Mouse (Mus musculus): ENCODE measurements around the gene Crybg2.

Gene Crybg2

GRCm38 (mm10) chr4:134058166-134058715 lies 2.4 kb upstream of the Crybg2 start:
- no peak for DNase-seq (ENCODE audit: low spot score in 2 of 2)

GRCm38 (mm10) chr4:134058908-134059307 lies 1.7 kb upstream of the Crybg2 start:
- DNase-seq (ENCODE audit: low spot score in 2 of 2) = no peak

- no peak for DNase-seq (ENCODE audit: low spot score in 2 of 2)
Measured at GRCm38 (mm10) chr4:134061166-134061830, 683 bp downstream of the Crybg2 start.

- no peak for DNase-seq (ENCODE audit: low spot score in 2 of 2)
Measured at GRCm38 (mm10) chr4:134061944-134062446, 1.4 kb downstream of the Crybg2 start.

GRCm38 (mm10) chr4:134062561-134062960 lies 1.9 kb downstream of the Crybg2 start:
- no peak for DNase-seq (ENCODE audit: low spot score in 2 of 2)

- DNase-seq (ENCODE audit: low spot score in 2 of 2) = no peak
Measured at GRCm38 (mm10) chr4:134065431-134066004, 4.9 kb downstream of the Crybg2 start.

- no peak for DNase-seq (ENCODE audit: low spot score in 2 of 2)
Measured at GRCm38 (mm10) chr4:134067383-134067782, 6.8 kb downstream of the Crybg2 start.

- DNase-seq (ENCODE audit: low spot score in 2 of 2) = no peak
Measured at GRCm38 (mm10) chr4:134067833-134068544, 7.4 kb downstream of the Crybg2 start.

GRCm38 (mm10) chr4:134068793-134069580 lies 8.4 kb downstream of the Crybg2 start:
- no peak for DNase-seq (ENCODE audit: low spot score in 2 of 2)

GRCm38 (mm10) chr4:134078694-134079093 lies 18.1 kb downstream of the Crybg2 start:
- peak; percentile 36 to 41 for DNase-seq (ENCODE audit: low spot score in 2 of 2)

- DNase-seq (ENCODE audit: low spot score in 2 of 2) = no peak
Measured at GRCm38 (mm10) chr4:134080674-134081073, 20.1 kb downstream of the Crybg2 start.

- DNase-seq (ENCODE audit: low spot score in 2 of 2) = peak in 1 of 2 experiments; percentile 20
Measured at GRCm38 (mm10) chr4:134081730-134082386, 21.2 kb downstream of the Crybg2 start.

GRCm38 (mm10) chr4:134082460-134082859 lies 21.8 kb downstream of the Crybg2 start:
- DNase-seq (ENCODE audit: low spot score in 2 of 2) = no peak

- no peak for DNase-seq (ENCODE audit: low spot score in 2 of 2)
Measured at GRCm38 (mm10) chr4:134084999-134085398, 24.4 kb downstream of the Crybg2 start.

- no peak for DNase-seq (ENCODE audit: low spot score in 2 of 2)
Measured at GRCm38 (mm10) chr4:134087412-134087811, 26.8 kb downstream of the Crybg2 start.

GRCm38 (mm10) chr4:134089029-134089428 lies 28.4 kb downstream of the Crybg2 start:
- DNase-seq (ENCODE audit: low spot score in 2 of 2) = no peak

- no peak for DNase-seq (ENCODE audit: low spot score in 2 of 2)
Measured at GRCm38 (mm10) chr4:134090521-134091224, 30.1 kb downstream of the Crybg2 start.

GRCm38 (mm10) chr4:134091225-134091529 lies 30.6 kb downstream of the Crybg2 start:
- DNase-seq (ENCODE audit: low spot score in 2 of 2) = no peak

- DNase-seq (ENCODE audit: low spot score in 2 of 2) = no peak
Measured at GRCm38 (mm10) chr4:134092382-134093288, 32.0 kb downstream of the Crybg2 start.
